Mouse (Mus musculus) spleen, adult 2 months (tissue): ENCODE measurements at regions not wholly inside any gene's neighbourhood (a gene's known extent, or its start where the extent isn't known, plus 50 kb on each side); places are given as distances from the start of the nearest gene placed in this dataset.

Source experiments
- CTCF ChIP-seq: fragments of 200-500 bp; IDR thresholded peaks from 2 replicates; pipeline ENCODE4 v1.5.1; 2011; ENCODE audit warnings: mild to moderate bottlenecking, inconsistent platforms; ENCODE audit not compliant: insufficient read depth, insufficient read length, insufficient replicate concordance; ENCODE audit errors: extremely low read depth
- POLR2A ChIP-seq: fragments of 200-500 bp; IDR thresholded peaks from 2 replicates; pipeline ENCODE4 v1.6.1; 2011; ENCODE audit warnings: low read depth, low read length, inconsistent platforms

DNA sequence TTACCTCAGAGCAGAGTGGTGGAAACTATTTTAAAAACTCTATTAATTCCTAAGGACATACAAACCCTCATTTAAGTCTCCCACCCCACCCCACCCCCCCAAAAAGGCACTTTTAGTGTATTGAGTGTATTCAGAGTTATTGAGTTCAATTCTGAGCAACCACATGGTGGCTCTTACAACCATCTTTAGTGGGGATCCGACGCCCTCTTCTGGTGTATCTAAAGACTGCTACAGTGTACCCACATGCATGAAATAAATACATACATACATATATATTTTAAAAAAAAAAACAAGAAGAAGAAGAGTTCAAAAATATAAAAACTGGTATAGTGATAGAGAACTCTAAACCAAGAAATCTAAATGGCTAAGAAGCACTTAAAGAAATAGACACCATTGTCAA is 107.9 kb downstream of the Zfp97 start:
- no peak for TF ChIP-seq POLR2A
- no peak for TF ChIP-seq CTCF
